Comparison of ENCODE assay signal across 8 mouse cellular contexts in genomic region chr16:33166284-33166683, GRCm38 (mm10). TPM values are rescaled to one million over a fixed set of nuclear protein-coding genes. Genes with fewer than 3 reads are reported as not detected.
A peak's percentile ranks its signal among the peaks of the same experiment; 100 is the strongest.
DNase-seq lines count a peak whose midpoint lies in the region; ATAC-seq and TF ChIP-seq lines count a peak whose summit lies in the region.
"Not testable (repeated sequence)": the region's sequence is repeated elsewhere in the genome, so short reads cannot be mapped to it uniquely, and the experiment has no call there.

No protein-coding gene starts in this region.

- TF ChIP-seq POLR2A in ES-Bruce4 (IDR thresholded peaks at IDR 0.05; ENCODE audit: insufficient read depth, low read length); brain, embryonic 14.5 days (IDR thresholded peaks at IDR 0.05; ENCODE audit: borderline replicate concordance, extremely low read depth, insufficient read depth, insufficient read length, poor library complexity, severe bottlenecking): not testable (repeated sequence)

- WGBS in embryonic facial prominence, embryonic 11.5 days = 53% methylated on average over 6 of the region's 6 CpGs
- 57% methylated on average over 6 of the region's 6 CpGs for WGBS in hindbrain, embryonic 11.5 days
- WGBS in limb, embryonic 10.5 days = 62% methylated on average over 6 of the region's 6 CpGs

- DNase-seq in brain, embryonic 14.5 days (ENCODE audit: low read depth) = peak; percentile 45
- peak; percentile 64 for DNase-seq in embryonic facial prominence, embryonic 11.5 days (ENCODE audit: low spot score)
- peak; percentile 51 for DNase-seq in hindbrain, embryonic 11.5 days (ENCODE audit: low spot score)
- peak; percentile 40 for DNase-seq in limb, embryonic 10.5 days (ENCODE audit: low spot score)
- DNase-seq in spleen, adult 12 weeks (ENCODE audit: low spot score) = peak; percentile 46
- peak; percentile 20 for DNase-seq in urinary bladder, postnatal 14 days (ENCODE audit: low spot score)

- peak; percentile 44 for TF ChIP-seq CTCF in ES-Bruce4 (IDR thresholded peaks at IDR 0.05; ENCODE audit: low read depth, low read length)
- peak; percentile 47; the same call in 1 of the 2 replicates for TF ChIP-seq CTCF in brain, embryonic 14.5 days (IDR thresholded peaks at IDR 0.05; ENCODE audit: borderline replicate concordance, extremely low read depth, insufficient read depth, insufficient read length)

- H3K27ac ChIP-seq in ES-Bruce4 (ENCODE audit: insufficient read depth, low read length); embryonic facial prominence, embryonic 11.5 days (replicated peaks; ENCODE audit: low read depth, low read length); hindbrain, embryonic 11.5 days (ENCODE audit: low read depth, low read length); limb, embryonic 10.5 days: not testable (repeated sequence)

- H3K27me3 ChIP-seq in ES-Bruce4 (ENCODE audit: control insufficient read depth, insufficient read depth, low read length, poor library complexity, severe bottlenecking); embryonic facial prominence, embryonic 11.5 days (ENCODE audit: control insufficient read depth, insufficient read depth, low read length); hindbrain, embryonic 11.5 days (ENCODE audit: control insufficient read depth, insufficient read depth, low read length); limb, embryonic 10.5 days (ENCODE audit: low read depth, poor library complexity, severe bottlenecking): not testable (repeated sequence)

- H3K9ac ChIP-seq in ES-Bruce4 (ENCODE audit: low read depth, poor library complexity, severe bottlenecking); embryonic facial prominence, embryonic 11.5 days (replicated peaks; ENCODE audit: low read length); hindbrain, embryonic 11.5 days (ENCODE audit: low read depth, low read length): not testable (repeated sequence)

- not testable (repeated sequence) for H3K4me3 ChIP-seq in ES-Bruce4 (ENCODE audit: low read depth, low read length); embryonic facial prominence, embryonic 11.5 days (ENCODE audit: low read depth, low read length); hindbrain, embryonic 11.5 days (ENCODE audit: low read depth, low read length); limb, embryonic 10.5 days

- TF ChIP-seq EP300 in ES-Bruce4 (IDR thresholded peaks at IDR 0.05; ENCODE audit: insufficient read depth, low read depth, low read length) = not testable (repeated sequence)

- not testable (repeated sequence) for H3K9me3 ChIP-seq in ES-Bruce4 (replicated peaks; ENCODE audit: control insufficient read depth, insufficient read depth, low read length, poor library complexity, severe bottlenecking); embryonic facial prominence, embryonic 11.5 days (replicated peaks; ENCODE audit: control insufficient read depth, low read length); hindbrain, embryonic 11.5 days (ENCODE audit: control insufficient read depth, low read length); limb, embryonic 10.5 days (replicated peaks)

- not testable (repeated sequence) for ATAC-seq in embryonic facial prominence, embryonic 11.5 days (replicated peaks; ENCODE audit: insufficient number of reproducible peaks, low FRiP score, low TSS enrichment, low read depth); hindbrain, embryonic 11.5 days (ENCODE audit: low FRiP score)
- peak; percentile 83 for ATAC-seq in megakaryocyte-erythroid progenitor cell, adult 5-6 weeks (replicated peaks; ENCODE audit: low FRiP score, low TSS enrichment, poor library complexity, severe bottlenecking)

- not testable (repeated sequence) for H3K4me2 ChIP-seq in embryonic facial prominence, embryonic 11.5 days (ENCODE audit: low read depth, low read length); hindbrain, embryonic 11.5 days (replicated peaks; ENCODE audit: low read depth, low read length)

- H3K4me1 ChIP-seq in ES-Bruce4 (ENCODE audit: control insufficient read depth, insufficient read depth, low read length); embryonic facial prominence, embryonic 11.5 days (ENCODE audit: control insufficient read depth, insufficient read depth, low read length); hindbrain, embryonic 11.5 days (replicated peaks; ENCODE audit: control insufficient read depth, insufficient read depth, low read length): not testable (repeated sequence)
- peaks cover 14% of the 10 kb centered on the region for H3K4me1 ChIP-seq in limb, embryonic 10.5 days

- not testable (repeated sequence) for H3K36me3 ChIP-seq in ES-Bruce4 (ENCODE audit: control insufficient read depth, insufficient read depth, low read length, poor library complexity, severe bottlenecking); embryonic facial prominence, embryonic 11.5 days (replicated peaks; ENCODE audit: control insufficient read depth, insufficient read depth, low read depth, low read length); hindbrain, embryonic 11.5 days (ENCODE audit: control insufficient read depth, insufficient read depth, low read length); limb, embryonic 10.5 days

RNA-seq across cellular contexts. Expression of gene Osbpl11, which starts 18.6 kb away (rescaled TPM):
- 18.6 and 21.4 TPM in 2 replicates for polyA plus RNA-seq in ES-Bruce4 (2011; ENCODE audit: insufficient read depth, insufficient read length, low read depth, missing spikeins)
- polyA plus RNA-seq in brain, embryonic 14.5 days (2012; rRNA removed) = 15.5 and 19.7 TPM in 2 replicates
- polyA plus RNA-seq in embryonic facial prominence, embryonic 11.5 days (2014; fragmentation: Nextera tagmentation; extraction: Ambion mirVana) = 22.6 and 23.8 TPM in 2 replicates
- 19.7 and 24.6 TPM in 2 replicates for polyA plus RNA-seq in hindbrain, embryonic 11.5 days (2014; fragmentation: Nextera tagmentation; extraction: Ambion mirVana)
- polyA plus RNA-seq in limb, embryonic 10.5 days (2016; fragmentation: Nextera tagmentation; extraction: Ambion mirVana) = 22.0 and 24.8 TPM in 2 replicates
- 7.4 and 10.7 TPM in 2 replicates for total RNA-seq in megakaryocyte-erythroid progenitor cell, adult 5-6 weeks (2014; fragmentation: Nextera tagmentation)
- total RNA-seq in megakaryocyte-erythroid progenitor cell, adult 5-6 weeks (2017) = 10.9 and 12.5 TPM in 2 replicates
